Mouse (Mus musculus): ENCODE measurements around the gene Fat3. TPM values are rescaled to one million over a fixed set of nuclear protein-coding genes. Genes with fewer than 3 reads are reported as not detected.

Fat3 gene
- polyA plus RNA-seq, 1 experiment, result 0.12 TPM

DNA sequence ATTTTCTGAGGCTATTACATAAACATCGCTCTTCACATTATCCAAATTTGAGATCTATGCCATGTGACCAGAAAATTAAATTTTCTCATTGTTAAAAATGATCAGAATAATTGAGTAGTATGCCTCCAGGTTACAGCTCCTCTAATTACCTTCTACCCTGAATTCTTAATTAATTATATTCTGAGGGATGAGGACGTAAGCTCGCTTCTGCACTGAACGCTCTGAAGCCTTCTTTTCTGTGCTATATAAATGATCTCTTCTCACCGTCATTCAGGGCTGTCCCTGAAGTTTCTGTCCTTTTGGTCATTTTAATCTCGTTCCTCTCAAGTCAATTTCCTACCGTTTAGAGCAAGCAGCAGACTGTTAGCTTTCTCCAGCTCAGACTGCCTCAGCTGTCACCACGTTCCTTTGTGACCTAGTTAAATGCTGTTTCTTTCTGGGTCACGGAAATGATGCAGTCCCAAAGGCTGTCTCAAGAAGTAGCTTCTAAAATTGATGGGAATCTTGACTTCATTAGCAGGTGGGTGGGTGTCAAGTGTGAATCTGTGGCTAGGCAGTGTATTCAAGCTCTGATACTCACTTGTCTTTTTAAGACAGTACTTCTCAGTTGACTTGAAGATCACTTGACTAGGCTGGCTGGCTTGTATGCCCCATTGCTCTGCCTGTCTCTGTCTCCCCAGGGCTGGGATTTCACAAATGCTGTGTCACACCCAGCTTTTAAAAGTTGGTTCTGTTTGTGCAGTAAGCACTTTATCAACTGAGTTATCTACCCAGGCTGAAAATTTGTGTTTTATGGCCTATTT, 596.9 kb downstream of the Fat3 start:
- no peaks in the 10 kb centered on the region for H3K4me1 ChIP-seq (ENCODE audit: control insufficient read depth, insufficient read depth, low read length)
- TF ChIP-seq POLR2A (IDR thresholded peaks at IDR 0.05; ENCODE audit: borderline replicate concordance, low read depth, low read length) (no peak), CTCF (IDR thresholded peaks at IDR 0.05; ENCODE audit: low read depth, low read length) (no peak)
- no peak overlapping the region for H3K27ac ChIP-seq (ENCODE audit: insufficient read depth, low read depth, low read length)
- H3K4me3 ChIP-seq (ENCODE audit: insufficient read depth, low read length), result no peak overlapping the region

DNA sequence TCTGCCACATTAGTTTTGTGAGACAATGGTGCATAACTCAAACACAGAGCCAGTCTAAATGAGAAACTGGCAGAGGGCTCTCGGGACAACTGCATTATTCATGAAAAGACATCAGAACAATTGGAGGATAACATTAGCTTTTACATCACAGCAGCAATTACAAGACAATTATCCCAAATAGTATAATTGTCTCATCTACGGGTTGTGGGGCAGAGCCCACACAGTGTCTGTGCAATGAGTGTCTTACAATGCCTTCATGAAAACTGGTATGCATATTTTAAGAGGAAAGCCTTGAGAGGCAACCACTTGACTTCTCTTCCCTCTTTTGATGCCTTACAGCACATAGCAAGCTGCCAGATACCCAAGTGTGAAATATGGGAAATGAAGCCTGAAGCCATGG, 603.0 kb downstream of the Fat3 start:
- Histone ChIP-seq H3K4me3 (ENCODE audit: insufficient read depth, low read length) (no peak overlapping the region), H3K4me1 (ENCODE audit: control insufficient read depth, insufficient read depth, low read length) (no peaks in the 10 kb centered on the region), H3K27ac (ENCODE audit: insufficient read depth, low read depth, low read length) (no peak overlapping the region)
- TF ChIP-seq POLR2A (IDR thresholded peaks at IDR 0.05; ENCODE audit: borderline replicate concordance, low read depth, low read length), result no peak
- no peak for TF ChIP-seq CTCF (IDR thresholded peaks at IDR 0.05; ENCODE audit: low read depth, low read length)

GRCm38 (mm10) chr9:15886756-15887155, 614.3 kb downstream of the Fat3 start:
- no peaks in the 10 kb centered on the region for H3K4me1 ChIP-seq (ENCODE audit: control insufficient read depth, insufficient read depth, low read length)
- no peak overlapping the region for H3K4me3 ChIP-seq (ENCODE audit: insufficient read depth, low read length)
- H3K27ac ChIP-seq (ENCODE audit: insufficient read depth, low read depth, low read length), result no peak overlapping the region
- TF ChIP-seq CTCF (IDR thresholded peaks at IDR 0.05; ENCODE audit: low read depth, low read length) (no peak), POLR2A (IDR thresholded peaks at IDR 0.05; ENCODE audit: borderline replicate concordance, low read depth, low read length) (no peak)

GRCm38 (mm10) chr9:15880754-15881153, 620.3 kb downstream of the Fat3 start:
- TF ChIP-seq CTCF (IDR thresholded peaks at IDR 0.05; ENCODE audit: low read depth, low read length) (no peak), POLR2A (IDR thresholded peaks at IDR 0.05; ENCODE audit: borderline replicate concordance, low read depth, low read length) (no peak)
- Histone ChIP-seq H3K4me3 (ENCODE audit: insufficient read depth, low read length) (no peak overlapping the region), H3K27ac (ENCODE audit: insufficient read depth, low read depth, low read length) (no peak overlapping the region), H3K4me1 (ENCODE audit: control insufficient read depth, insufficient read depth, low read length) (no peaks in the 10 kb centered on the region)

GRCm38 (mm10) chr9:15880160-15880603, 620.9 kb downstream of the Fat3 start:
- no peak overlapping the region for H3K4me3 ChIP-seq (ENCODE audit: insufficient read depth, low read length)
- H3K4me1 ChIP-seq (ENCODE audit: control insufficient read depth, insufficient read depth, low read length), result no peaks in the 10 kb centered on the region
- TF ChIP-seq CTCF (IDR thresholded peaks at IDR 0.05; ENCODE audit: low read depth, low read length) (no peak), POLR2A (IDR thresholded peaks at IDR 0.05; ENCODE audit: borderline replicate concordance, low read depth, low read length) (no peak)
- H3K27ac ChIP-seq (ENCODE audit: insufficient read depth, low read depth, low read length), result no peak overlapping the region

- no peak within 1 kb of the TSS for H3K4me3 ChIP-seq (ENCODE audit: insufficient read depth, low read length)
- TF ChIP-seq POLR2A (IDR thresholded peaks at IDR 0.05; ENCODE audit: borderline replicate concordance, low read depth, low read length) (no peak), CTCF (IDR thresholded peaks at IDR 0.05; ENCODE audit: low read depth, low read length) (no peak)
- no peak within 1 kb of the TSS for H3K27ac ChIP-seq (ENCODE audit: insufficient read depth, low read depth, low read length)
- H3K4me1 ChIP-seq (ENCODE audit: control insufficient read depth, insufficient read depth, low read length), result no peaks in the 10 kb centered on the region
These were observed 626.5 kb downstream of the Fat3 start, which contains the start of gene Mtnr1b for GRCm38 (mm10) chr9:15874506-15875160. Gene Mtnr1b, minus strand, starts transcription at chr9:15874556.

GRCm38 (mm10) chr9:15870013-15870412, 631.1 kb downstream of the Fat3 start:
- no peak overlapping the region for H3K4me3 ChIP-seq (ENCODE audit: insufficient read depth, low read length)
- H3K4me1 ChIP-seq (ENCODE audit: control insufficient read depth, insufficient read depth, low read length), result no peaks in the 10 kb centered on the region
- TF ChIP-seq POLR2A (IDR thresholded peaks at IDR 0.05; ENCODE audit: borderline replicate concordance, low read depth, low read length), result no peak
- no peak for TF ChIP-seq CTCF (IDR thresholded peaks at IDR 0.05; ENCODE audit: low read depth, low read length)
- no peak overlapping the region for H3K27ac ChIP-seq (ENCODE audit: insufficient read depth, low read depth, low read length)

- Histone ChIP-seq H3K4me1 (ENCODE audit: control insufficient read depth, insufficient read depth, low read length) (no peaks in the 10 kb centered on the region), H3K27ac (ENCODE audit: insufficient read depth, low read depth, low read length) (no peak overlapping the region), H3K4me3 (ENCODE audit: insufficient read depth, low read length) (no peak overlapping the region)
- TF ChIP-seq POLR2A (IDR thresholded peaks at IDR 0.05; ENCODE audit: borderline replicate concordance, low read depth, low read length) (no peak), CTCF (IDR thresholded peaks at IDR 0.05; ENCODE audit: low read depth, low read length) (no peak)
These were observed 631.6 kb downstream of the Fat3 start for GRCm38 (mm10) chr9:15869456-15869855.

DNA sequence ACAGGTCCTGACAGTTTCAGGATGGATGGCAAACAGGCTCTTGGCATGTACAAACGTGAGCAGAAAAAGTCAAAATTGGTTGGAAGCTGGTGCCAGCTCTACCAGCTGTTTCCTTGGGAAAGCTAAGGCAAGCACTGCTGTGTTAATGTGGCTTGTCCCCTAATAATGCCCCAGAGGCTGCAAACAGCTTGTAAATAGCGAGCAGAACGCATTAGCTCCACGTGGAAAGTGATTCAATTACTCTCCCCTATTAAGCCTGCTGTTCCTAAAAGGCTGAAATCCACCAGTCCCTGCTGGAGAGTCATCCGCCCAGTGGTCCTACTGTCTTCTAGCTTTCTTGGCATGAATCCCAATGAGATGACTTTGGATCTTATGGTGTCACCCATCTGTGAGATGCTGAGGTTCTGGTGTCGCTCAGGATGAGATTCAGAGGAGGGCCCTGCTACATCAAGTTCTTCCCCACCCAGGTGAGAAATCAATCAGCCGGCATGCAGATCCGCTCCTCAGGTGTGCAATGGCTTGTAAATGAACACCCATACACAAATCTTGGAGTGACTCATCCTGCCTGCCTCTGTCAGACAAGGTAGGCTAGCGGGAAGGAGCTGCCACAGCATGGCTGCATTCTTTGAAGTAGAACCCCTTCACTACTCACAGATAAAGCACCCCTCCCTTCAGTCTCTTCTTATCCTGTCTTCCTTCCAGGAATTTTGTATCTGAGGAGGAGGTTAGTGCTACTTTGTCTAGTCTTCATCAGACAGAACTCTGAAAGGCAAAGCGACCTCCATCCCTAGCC, 634.6 kb downstream of the Fat3 start:
- Histone ChIP-seq H3K27ac (ENCODE audit: insufficient read depth, low read depth, low read length) (no peak overlapping the region), H3K4me3 (ENCODE audit: insufficient read depth, low read length) (no peak overlapping the region), H3K4me1 (ENCODE audit: control insufficient read depth, insufficient read depth, low read length) (no peaks in the 10 kb centered on the region)
- TF ChIP-seq CTCF (IDR thresholded peaks at IDR 0.05; ENCODE audit: low read depth, low read length), result no peak
- TF ChIP-seq POLR2A (IDR thresholded peaks at IDR 0.05; ENCODE audit: borderline replicate concordance, low read depth, low read length), result no peak

Data from bone marrow macrophage, adult 2 months (primary cell).